Mouse (Mus musculus): ENCODE results near the gene Tom1. TPM values are rescaled to one million over a fixed set of nuclear protein-coding genes. Genes with fewer than 3 reads are reported as not detected.

The Tom1 gene
- polyA plus RNA-seq, 1 experiment from 2014 or later = 37.7 TPM

DNA sequence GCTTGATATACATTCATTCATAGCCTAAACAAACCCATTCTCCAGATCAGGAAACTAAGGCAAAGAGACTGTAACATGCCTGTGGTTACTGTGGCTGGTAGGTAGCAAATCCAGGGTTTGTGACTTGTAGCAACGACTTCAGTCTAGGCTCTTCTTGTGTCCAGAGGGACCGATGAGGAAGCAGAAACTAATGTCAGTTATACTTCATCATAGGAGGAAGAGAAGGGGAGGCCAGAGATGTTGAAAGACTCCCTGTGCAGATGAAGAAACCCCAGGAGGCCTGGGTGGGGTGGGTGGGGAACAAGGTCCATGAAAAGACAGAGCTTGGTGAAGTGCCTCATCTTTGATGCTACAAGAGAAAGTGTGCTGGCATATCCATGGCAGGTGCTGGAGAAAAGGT, 22.2 kb downstream of the Tom1 start:
- Histone ChIP-seq H3K27me3 (ENCODE audit: control insufficient read depth, insufficient read depth, low read depth, low read length) (no peaks in the 10 kb centered on the region), H3K4me2 (ENCODE audit: low read length) (no peak overlapping the region), H3K9me3 (replicated peaks; ENCODE audit: control insufficient read depth, low read length, poor library complexity, severe bottlenecking) (no peaks in the 10 kb centered on the region), H3K9ac (ENCODE audit: low read depth, low read length) (no peak overlapping the region), H3K36me3 (ENCODE audit: control insufficient read depth, insufficient read depth, low read length) (no peaks in the 10 kb centered on the region; the same call in 1 of the 2 replicates), H3K27ac (ENCODE audit: low read length) (no peak overlapping the region), H3K4me1 (ENCODE audit: control insufficient read depth, insufficient read depth, low read length) (no peaks in the 10 kb centered on the region), H3K4me3 (ENCODE audit: low read depth, low read length) (no peak overlapping the region)
- no peak for ATAC-seq
- WGBS = 92% methylated on average over 2 of the region's 2 CpGs

DNA sequence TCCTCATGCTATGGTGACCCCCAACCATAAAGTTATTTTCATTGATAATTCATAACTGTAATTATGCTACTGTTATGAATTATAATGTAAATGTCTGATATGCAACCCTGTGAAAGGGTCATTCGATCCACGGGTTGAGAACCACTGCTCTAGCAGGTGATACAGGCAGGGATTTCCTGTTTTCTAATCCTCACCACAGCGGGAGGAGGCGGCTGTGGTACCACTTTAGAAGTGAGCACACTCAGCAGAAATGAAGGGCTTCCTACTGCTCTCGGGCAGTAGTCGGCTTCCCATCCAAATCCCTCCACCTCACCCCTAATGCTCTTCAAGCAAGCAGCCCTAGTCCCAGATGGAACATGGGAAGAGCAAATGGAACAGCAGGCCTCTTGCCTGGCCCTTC, 26.5 kb downstream of the Tom1 start:
- no peaks in the 10 kb centered on the region for H3K4me1 ChIP-seq (ENCODE audit: control insufficient read depth, insufficient read depth, low read length)
- H3K4me3 ChIP-seq (ENCODE audit: low read depth, low read length) = no peak overlapping the region
- no peaks in the 10 kb centered on the region; the same call in 1 of the 2 replicates for H3K36me3 ChIP-seq (ENCODE audit: control insufficient read depth, insufficient read depth, low read length)
- no peaks in the 10 kb centered on the region for H3K27me3 ChIP-seq (ENCODE audit: control insufficient read depth, insufficient read depth, low read depth, low read length)
- no peak for ATAC-seq
- no peak overlapping the region for H3K9ac ChIP-seq (ENCODE audit: low read depth, low read length)
- no peak overlapping the region for H3K27ac ChIP-seq (ENCODE audit: low read length)
- H3K9me3 ChIP-seq (replicated peaks; ENCODE audit: control insufficient read depth, low read length, poor library complexity, severe bottlenecking) = no peaks in the 10 kb centered on the region
- WGBS = 75% methylated on average over 6 of the region's 6 CpGs
- H3K4me2 ChIP-seq (ENCODE audit: low read length) = no peak overlapping the region

- H3K27ac ChIP-seq (ENCODE audit: low read length) = no peak overlapping the region
- H3K4me3 ChIP-seq (ENCODE audit: low read depth, low read length) = no peak overlapping the region
- no peaks in the 10 kb centered on the region for H3K9me3 ChIP-seq (replicated peaks; ENCODE audit: control insufficient read depth, low read length, poor library complexity, severe bottlenecking)
- no peaks in the 10 kb centered on the region for H3K4me1 ChIP-seq (ENCODE audit: control insufficient read depth, insufficient read depth, low read length)
- no peak overlapping the region for H3K9ac ChIP-seq (ENCODE audit: low read depth, low read length)
- H3K4me2 ChIP-seq (ENCODE audit: low read length) = no peak overlapping the region
- WGBS = 95% methylated on average over 2 of the region's 2 CpGs
- H3K27me3 ChIP-seq (ENCODE audit: control insufficient read depth, insufficient read depth, low read depth, low read length) = no peaks in the 10 kb centered on the region
- ATAC-seq = no peak
- peaks cover 2% of the 10 kb centered on the region; the same call in 1 of the 2 replicates for H3K36me3 ChIP-seq (ENCODE audit: control insufficient read depth, insufficient read depth, low read length)
These were observed 27.3 kb downstream of the Tom1 start for GRCm38 (mm10) chr8:75060815-75061214.

GRCm38 (mm10) chr8:75063290-75063689, 29.8 kb downstream of the Tom1 start:
- WGBS = 82% methylated on average over 3 of the region's 3 CpGs
- no peak overlapping the region for H3K27ac ChIP-seq (ENCODE audit: low read length)
- no peaks in the 10 kb centered on the region for H3K27me3 ChIP-seq (ENCODE audit: control insufficient read depth, insufficient read depth, low read depth, low read length)
- H3K4me1 ChIP-seq (ENCODE audit: control insufficient read depth, insufficient read depth, low read length) = no peaks in the 10 kb centered on the region
- H3K4me3 ChIP-seq (ENCODE audit: low read depth, low read length) = no peak overlapping the region
- no peaks in the 10 kb centered on the region for H3K9me3 ChIP-seq (replicated peaks; ENCODE audit: control insufficient read depth, low read length, poor library complexity, severe bottlenecking)
- ATAC-seq = no peak
- no peak overlapping the region for H3K4me2 ChIP-seq (ENCODE audit: low read length)
- H3K9ac ChIP-seq (ENCODE audit: low read depth, low read length) = no peak overlapping the region
- H3K36me3 ChIP-seq (ENCODE audit: control insufficient read depth, insufficient read depth, low read length) = peaks cover 3% of the 10 kb centered on the region

DNA sequence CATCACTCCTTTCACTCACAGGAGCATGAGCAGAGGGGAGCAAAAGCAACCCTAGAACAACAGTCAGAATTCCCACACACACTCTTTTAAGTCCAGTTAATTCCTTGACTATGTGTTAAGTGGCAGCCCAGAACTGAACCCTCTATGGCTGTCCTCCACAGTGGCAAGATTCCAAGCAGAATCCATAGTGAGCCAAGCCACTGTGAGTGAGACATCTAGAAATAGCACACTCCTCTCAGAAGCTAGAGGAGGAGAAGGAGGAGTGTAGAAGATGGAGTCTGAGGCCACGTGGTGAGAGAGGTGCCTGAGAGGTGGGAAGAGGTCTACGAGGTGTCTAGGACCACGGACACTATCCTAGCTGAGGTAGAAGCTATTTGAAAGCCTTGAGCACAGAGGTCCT, 31.3 kb downstream of the Tom1 start:
- H3K9ac ChIP-seq (ENCODE audit: low read depth, low read length) = no peak overlapping the region
- no peaks in the 10 kb centered on the region for H3K4me1 ChIP-seq (ENCODE audit: control insufficient read depth, insufficient read depth, low read length)
- no peaks in the 10 kb centered on the region for H3K9me3 ChIP-seq (replicated peaks; ENCODE audit: control insufficient read depth, low read length, poor library complexity, severe bottlenecking)
- no peak for ATAC-seq
- WGBS = 91% methylated on average over 3 of the region's 3 CpGs
- peaks cover 3% of the 10 kb centered on the region; the same call in 1 of the 2 replicates for H3K36me3 ChIP-seq (ENCODE audit: control insufficient read depth, insufficient read depth, low read length)
- no peak overlapping the region for H3K27ac ChIP-seq (ENCODE audit: low read length)
- H3K27me3 ChIP-seq (ENCODE audit: control insufficient read depth, insufficient read depth, low read depth, low read length) = no peaks in the 10 kb centered on the region
- H3K4me3 ChIP-seq (ENCODE audit: low read depth, low read length) = no peak overlapping the region
- no peak overlapping the region for H3K4me2 ChIP-seq (ENCODE audit: low read length)

GRCm38 (mm10) chr8:75067287-75067686, 33.8 kb downstream of the Tom1 start:
- Histone ChIP-seq H3K27ac (ENCODE audit: low read length) (no peak overlapping the region), H3K4me1 (ENCODE audit: control insufficient read depth, insufficient read depth, low read length) (no peaks in the 10 kb centered on the region), H3K9me3 (replicated peaks; ENCODE audit: control insufficient read depth, low read length, poor library complexity, severe bottlenecking) (no peaks in the 10 kb centered on the region), H3K4me3 (ENCODE audit: low read depth, low read length) (no peak overlapping the region), H3K36me3 (ENCODE audit: control insufficient read depth, insufficient read depth, low read length) (peaks cover 3% of the 10 kb centered on the region; the same call in 1 of the 2 replicates), H3K9ac (ENCODE audit: low read depth, low read length) (no peak overlapping the region), H3K27me3 (ENCODE audit: control insufficient read depth, insufficient read depth, low read depth, low read length) (no peaks in the 10 kb centered on the region), H3K4me2 (ENCODE audit: low read length) (no peak overlapping the region)
- ATAC-seq = no peak
- 87% methylated on average over 6 of the region's 6 CpGs for WGBS

DNA sequence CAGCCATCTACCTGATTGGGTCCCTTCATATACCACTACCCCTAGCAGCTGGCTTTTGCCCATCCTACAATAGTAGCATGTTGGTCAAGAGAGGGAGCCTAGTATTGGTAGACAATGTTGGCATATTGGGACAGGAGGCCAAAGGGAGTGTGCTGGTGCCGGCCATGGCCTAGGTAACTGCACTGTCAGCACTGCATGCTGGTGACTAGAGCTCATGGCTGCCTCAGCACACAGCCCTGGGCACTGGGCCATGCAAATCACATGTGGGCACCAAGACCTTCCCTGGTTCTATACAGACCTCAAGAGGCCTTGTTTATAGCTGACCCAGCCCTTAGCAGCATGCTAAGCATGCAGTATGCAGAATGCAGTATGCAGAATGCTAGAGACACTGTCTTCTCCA, 36.8 kb downstream of the Tom1 start:
- no peak for ATAC-seq
- H3K9ac ChIP-seq (ENCODE audit: low read depth, low read length) = no peak overlapping the region
- peaks cover 3% of the 10 kb centered on the region; the same call in 1 of the 2 replicates for H3K36me3 ChIP-seq (ENCODE audit: control insufficient read depth, insufficient read depth, low read length)
- no peaks in the 10 kb centered on the region for H3K4me1 ChIP-seq (ENCODE audit: control insufficient read depth, insufficient read depth, low read length)
- no peak overlapping the region for H3K4me3 ChIP-seq (ENCODE audit: low read depth, low read length)
- no peaks in the 10 kb centered on the region for H3K27me3 ChIP-seq (ENCODE audit: control insufficient read depth, insufficient read depth, low read depth, low read length)
- H3K4me2 ChIP-seq (ENCODE audit: low read length) = no peak overlapping the region
- H3K9me3 ChIP-seq (replicated peaks; ENCODE audit: control insufficient read depth, low read length, poor library complexity, severe bottlenecking) = no peaks in the 10 kb centered on the region
- H3K27ac ChIP-seq (ENCODE audit: low read length) = no peak overlapping the region
- 79% methylated on average over 1 of the region's 1 CpGs for whole genome bisulfite sequencing

GRCm38 (mm10) chr8:75071627-75072346, 38.3 kb downstream of the Tom1 start:
- Histone ChIP-seq H3K4me1 (ENCODE audit: control insufficient read depth, insufficient read depth, low read length) (no peaks in the 10 kb centered on the region), H3K27me3 (ENCODE audit: control insufficient read depth, insufficient read depth, low read depth, low read length) (no peaks in the 10 kb centered on the region), H3K9me3 (replicated peaks; ENCODE audit: control insufficient read depth, low read length, poor library complexity, severe bottlenecking) (no peaks in the 10 kb centered on the region), H3K9ac (ENCODE audit: low read depth, low read length) (no peak overlapping the region), H3K36me3 (ENCODE audit: control insufficient read depth, insufficient read depth, low read length) (no peaks in the 10 kb centered on the region), H3K27ac (ENCODE audit: low read length) (no peak overlapping the region), H3K4me3 (ENCODE audit: low read depth, low read length) (no peak overlapping the region), H3K4me2 (ENCODE audit: low read length) (no peak overlapping the region)
- 27% methylated on average over 4 of the region's 4 CpGs for WGBS
- peak; percentile 90 for ATAC-seq

DNA sequence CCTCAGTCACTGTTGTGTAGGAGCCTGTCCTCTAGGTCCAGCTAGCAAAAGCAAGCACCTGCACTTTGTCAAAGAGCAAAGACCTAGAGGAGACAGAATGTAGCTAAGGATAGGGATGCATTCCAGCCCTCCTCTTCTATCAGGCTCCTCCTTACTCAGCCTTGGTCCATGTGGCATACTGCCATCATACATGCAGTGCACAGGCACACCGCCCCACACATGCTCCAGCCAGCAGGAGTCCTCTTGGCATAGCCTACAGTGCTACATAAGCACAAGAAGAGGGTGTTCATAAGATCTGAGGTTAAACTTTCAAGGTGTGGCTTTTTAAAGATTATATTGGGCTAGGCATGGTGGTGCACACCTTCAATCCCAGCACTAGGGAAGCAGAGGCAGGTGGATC, 41.4 kb downstream of the Tom1 start:
- Histone ChIP-seq H3K4me3 (ENCODE audit: low read depth, low read length) (no peak overlapping the region), H3K36me3 (ENCODE audit: control insufficient read depth, insufficient read depth, low read length) (no peaks in the 10 kb centered on the region)
- WGBS = 79% methylated on average over 1 of the region's 1 CpGs

More for the DNA sequence above, 41.4 kb downstream of the Tom1 start:
- H3K4me2 ChIP-seq (ENCODE audit: low read length) = no peak overlapping the region
- ATAC-seq = no peak
- no peaks in the 10 kb centered on the region for H3K9me3 ChIP-seq (replicated peaks; ENCODE audit: control insufficient read depth, low read length, poor library complexity, severe bottlenecking)
- no peak overlapping the region for H3K9ac ChIP-seq (ENCODE audit: low read depth, low read length)
- H3K27me3 ChIP-seq (ENCODE audit: control insufficient read depth, insufficient read depth, low read depth, low read length) = no peaks in the 10 kb centered on the region
- H3K27ac ChIP-seq (ENCODE audit: low read length) = no peak overlapping the region
- no peaks in the 10 kb centered on the region for H3K4me1 ChIP-seq (ENCODE audit: control insufficient read depth, insufficient read depth, low read length)

All from midbrain, embryonic 16.5 days (tissue).